Mouse (Mus musculus): Measurements from ENCODE around the gene Phpt1.

DNA sequence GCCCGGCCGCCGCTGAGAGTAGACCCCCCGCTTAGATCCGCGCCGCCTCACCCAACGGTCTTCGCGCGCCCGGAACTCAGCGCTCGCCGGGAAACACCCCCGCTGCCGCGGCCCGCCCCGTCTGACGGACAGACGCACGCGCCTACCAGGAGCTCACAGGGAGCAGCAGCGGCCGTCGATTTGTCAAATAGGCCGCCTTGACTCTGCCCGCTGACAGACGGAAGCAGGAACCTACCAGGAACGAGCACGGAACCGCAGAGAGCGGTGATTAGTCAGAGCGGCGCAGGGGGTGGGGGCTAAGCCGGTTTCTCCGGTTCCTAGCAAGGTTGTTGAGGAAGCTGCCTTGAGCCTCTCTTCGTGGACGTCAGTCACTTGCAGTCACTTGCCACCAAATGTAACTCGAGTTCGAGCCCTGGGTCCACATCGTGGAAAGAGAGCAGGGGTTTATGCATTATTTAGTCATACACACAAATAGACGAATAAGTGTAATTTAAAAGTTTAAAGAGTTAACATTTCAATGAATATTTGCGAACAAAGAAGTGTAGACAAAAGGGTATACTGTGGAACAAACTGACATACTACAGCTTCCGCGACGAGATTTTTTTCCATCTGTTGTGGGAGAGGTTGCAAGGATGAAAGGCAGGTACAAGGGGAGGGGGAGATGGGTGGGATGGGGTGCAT, 28.1 kb downstream of the Phpt1 start, which contains the start of gene Traf2:
- TF ChIP-seq CTCF (conservative IDR thresholded peaks at IDR 0.05; ENCODE audit: low read length) (no peak), POU5F1 (IDR thresholded peaks at IDR 0.05; ENCODE audit: borderline replicate concordance, low read length) (no peak), NANOG (IDR thresholded peaks at IDR 0.05; ENCODE audit: borderline replicate concordance, low read length) (no peak)
